Mouse (Mus musculus) kidney, adult 2 months (tissue): ENCODE measurements around the gene Arhgap4. TPM values are rescaled to one million over a fixed set of nuclear protein-coding genes. Genes with fewer than 3 reads are reported as not detected.

Source experiments
- DNase-seq: peaks from one replicate; pipeline ENCODE4 v3.0.0; 2021
- H3K27ac ChIP-seq: fragments of 200-500 bp; 2 replicates; pipeline ENCODE4 v1.5.1; 2012; ENCODE audit warnings: low read depth, low read length, control low read depth, inconsistent platforms; ENCODE audit not compliant: insufficient read depth
- H3K27me3 ChIP-seq: fragments of 200-500 bp; replicated peaks from 2 replicates; pipeline ENCODE4 v1.6.1; 2012; ENCODE audit warnings: mild to moderate bottlenecking, moderate library complexity, low read length, inconsistent platforms; ENCODE audit not compliant: control insufficient read depth, insufficient read depth
- H3K36me3 ChIP-seq: fragments of 200-500 bp; 2 replicates; pipeline ENCODE4 v1.6.1; 2012; ENCODE audit warnings: mild to moderate bottlenecking, moderate library complexity, low read length, inconsistent platforms; ENCODE audit not compliant: control insufficient read depth, insufficient read depth
- H3K4me1 ChIP-seq: fragments of 200-500 bp; 2 replicates; pipeline ENCODE4 v1.6.1; 2011; ENCODE audit warnings: low read length; ENCODE audit not compliant: control insufficient read depth, insufficient read depth
- H3K4me3 ChIP-seq: fragments of 200-500 bp; 2 replicates; pipeline ENCODE4 v1.5.1; 2011; ENCODE audit warnings: mild to moderate bottlenecking, low read depth, low read length, control low read depth; ENCODE audit not compliant: insufficient read depth
- CTCF ChIP-seq: fragments of 200-500 bp; conservative IDR thresholded peaks from 2 replicates; pipeline ENCODE4 v1.5.1; 2011; ENCODE audit warnings: low read depth, mild to moderate bottlenecking, control low read depth, low read length, moderate library complexity, mixed read lengths; ENCODE audit not compliant: insufficient read depth, insufficient read length
- POLR2A ChIP-seq: fragments of 200-500 bp; IDR thresholded peaks from one replicate; pipeline ENCODE4 v1.6.1; 2011; ENCODE audit warnings: low read depth, low read length, control low read depth
- WGBS: fragments of 180-500 bp; shearing (Covaris S2); methylation state at CpG from one replicate; pipeline ENCODE4 v1.1.7; 2018; 5-methylcytosine and 5-hydroxymethylcytosine counted together
- polyA plus RNA-seq: library from polyadenylated mRNA; depleted of rRNA; stranded (reverse); fragments of >200 nt; gene quantifications from 2 replicates; pipeline ENCODE4 v1.2.3, GENCODE M21; 2012; rRNA removed

Gene Arhgap4
- polyA plus RNA-seq, 1 experiment: 15.5 TPM

GRCm38 (mm10) chrX:73854326-73855086, 67.2 kb downstream of the Arhgap4 start:
- no peaks in the 10 kb centered on the region for H3K27me3 ChIP-seq
- H3K4me3 ChIP-seq: no peak overlapping the region
- H3K27ac ChIP-seq: no peak overlapping the region
- H3K4me1 ChIP-seq: no peaks in the 10 kb centered on the region
- 85% methylated on average over 9 of the region's 9 CpGs for WGBS
- TF ChIP-seq POLR2A (no peak), CTCF (no peak)
- DNase-seq: no peak
- no peaks in the 10 kb centered on the region for H3K36me3 ChIP-seq

Other genes with a start within 250 kb of the Arhgap4 start
- 228 and 237 TPM in 2 replicates for gene Slc6a8, start 248.7 kb downstream of the Arhgap4 start, polyA plus RNA-seq
- gene Bcap31, start 205.7 kb downstream of the Arhgap4 start, polyA plus RNA-seq: 81.7 and 111 TPM in 2 replicates
- gene Abcd1, start 205.3 kb downstream of the Arhgap4 start, polyA plus RNA-seq: 20.0 and 20.2 TPM in 2 replicates
- 0.58 and 0.83 TPM in 2 replicates for gene Plxnb3, start 164.8 kb downstream of the Arhgap4 start, polyA plus RNA-seq
- 2.6 and 4.0 TPM in 2 replicates for gene Srpk3, start 147.5 kb downstream of the Arhgap4 start, polyA plus RNA-seq
- 749 and 831 TPM in 2 replicates for gene Idh3g, start 135.0 kb downstream of the Arhgap4 start, polyA plus RNA-seq
- gene Ssr4, start 134.8 kb downstream of the Arhgap4 start, polyA plus RNA-seq: 239 and 253 TPM in 2 replicates
- 0.88 and 0.94 TPM in 2 replicates for gene Pdzd4, start 96.9 kb downstream of the Arhgap4 start, polyA plus RNA-seq
- gene Avpr2, start 29.8 kb downstream of the Arhgap4 start, polyA plus RNA-seq: 35.3 and 41.0 TPM in 2 replicates
- gene L1cam, start 25.8 kb downstream of the Arhgap4 start, polyA plus RNA-seq: 26.5 TPM in 2 replicates
- gene Naa10, start 74 bp upstream of the Arhgap4 start, polyA plus RNA-seq: 61.3 and 69.7 TPM in 2 replicates
- gene Renbp, start 9.0 kb upstream of the Arhgap4 start, polyA plus RNA-seq: 125 and 144 TPM in 2 replicates
- 34.3 and 37.3 TPM in 2 replicates for gene Hcfc1, start 44.5 kb upstream of the Arhgap4 start, polyA plus RNA-seq
- gene Irak1, start 102.0 kb upstream of the Arhgap4 start, polyA plus RNA-seq: 91.7 and 131 TPM in 2 replicates
- gene Opn1mw, start 205.6 kb upstream of the Arhgap4 start, polyA plus RNA-seq: not detected in 2 replicates
- 6.8 and 7.0 TPM in 2 replicates for gene Mecp2, start 213.5 kb upstream of the Arhgap4 start, polyA plus RNA-seq
- not detected in 2 replicates for gene Tex28, start 246.0 kb upstream of the Arhgap4 start, polyA plus RNA-seq